Mouse (Mus musculus) telencephalon, adult 2 months (tissue): ENCODE data around the gene Csf2rb2.
A peak's percentile ranks its signal among the peaks of the same experiment; 100 is the strongest.
"Not testable (repeated sequence)": the region's sequence is repeated elsewhere in the genome, so short reads cannot be mapped to it uniquely, and the experiment has no call there.

ENCODE experiments used
- DNase-seq: peaks from one replicate; pipeline ENCODE4 v3.0.0-alpha.2; 2011; ENCODE audit warnings: low read depth, low spot score

Csf2rb2 gene

GRCm38 (mm10) chr15:78257326-78258050 is 48.0 kb downstream of the Csf2rb2 start:
- no peak for DNase-seq

GRCm38 (mm10) chr15:78256602-78257259 is 48.8 kb downstream of the Csf2rb2 start:
- not testable (repeated sequence) for DNase-seq

- DNase-seq: no peak
Measured at GRCm38 (mm10) chr15:78254751-78255150, 50.8 kb downstream of the Csf2rb2 start.

- DNase-seq: no peak
Measured at GRCm38 (mm10) chr15:78248410-78248809, 57.1 kb downstream of the Csf2rb2 start.

- DNase-seq: no peak
Measured at GRCm38 (mm10) chr15:78247659-78248058, 57.9 kb downstream of the Csf2rb2 start.

GRCm38 (mm10) chr15:78246143-78247116 is 59.1 kb downstream of the Csf2rb2 start:
- DNase-seq: no peak

- no peak for DNase-seq
Measured at GRCm38 (mm10) chr15:78244695-78245492, 60.6 kb downstream of the Csf2rb2 start, which contains the start of gene Ncf4. Ncf4 (plus strand) TSS chr15:78244801.

- DNase-seq: no peak
Measured at GRCm38 (mm10) chr15:78243774-78244173, 61.7 kb downstream of the Csf2rb2 start.

- DNase-seq: no peak
Measured at GRCm38 (mm10) chr15:78243061-78243460, 62.5 kb downstream of the Csf2rb2 start.

GRCm38 (mm10) chr15:78241335-78241734 is 64.2 kb downstream of the Csf2rb2 start:
- no peak for DNase-seq

GRCm38 (mm10) chr15:78239956-78240617 is 65.4 kb downstream of the Csf2rb2 start:
- DNase-seq: no peak

- peak; percentile 68 for DNase-seq
Measured at GRCm38 (mm10) chr15:78239453-78239852, 66.1 kb downstream of the Csf2rb2 start.

- no peak for DNase-seq
Measured at GRCm38 (mm10) chr15:78234823-78235509, 70.6 kb downstream of the Csf2rb2 start.
